Mouse (Mus musculus) CH12.LX (cell line): ENCODE measurements around the gene Hnrnph2. TPM values are rescaled to one million over a fixed set of nuclear protein-coding genes. Genes with fewer than 3 reads are reported as not detected.

Source experiments
- DNase-seq: peaks from one replicate; pipeline ENCODE4 v3.0.0-alpha.2; 2013; ENCODE audit errors: extremely low read depth
- H3K27ac ChIP-seq: 2 replicates; pipeline ENCODE4 v1.5.1; 2012; ENCODE audit warnings: low read depth, mild to moderate bottlenecking, control low read depth, moderate library complexity; ENCODE audit not compliant: insufficient read depth
- H3K27me3 ChIP-seq: replicated peaks from 2 replicates; pipeline ENCODE3; 2012; ENCODE audit warnings: inconsistent platforms
- H3K36me3 ChIP-seq, 2 experiments: replicated peaks in 1 of 2; 2 replicates each; pipeline versions ENCODE3 to v1.6.1; 2012; ENCODE audit warnings: inconsistent platforms in 1 of 2, low read length in 1 of 2, mild to moderate bottlenecking in 1 of 2, mixed read lengths in 1 of 2, moderate library complexity in 1 of 2; ENCODE audit not compliant: control insufficient read depth in 1 of 2, insufficient read depth in 1 of 2
- H3K4me1 ChIP-seq, 2 experiments: 2 replicates each; pipeline ENCODE4 v1.6.1; 2012; ENCODE audit warnings: inconsistent platforms in 1 of 2, moderate library complexity in 1 of 2; ENCODE audit not compliant: insufficient read depth in 2 of 2, control insufficient read depth in 1 of 2
- H3K4me2 ChIP-seq: 2 replicates; pipeline ENCODE4 v1.6.1; 2012; ENCODE audit warnings: low read depth, mild to moderate bottlenecking, control low read depth; ENCODE audit not compliant: poor library complexity, insufficient read depth, severe bottlenecking
- H3K4me3 ChIP-seq, 3 experiments: fragments of 150-350 bp in 1 of 3; sonication (generic) in 1 of 3; replicated peaks in 1 of 3; 2 replicates each; pipeline versions ENCODE3 to v1.5.1; 2011 to 2012; ENCODE audit warnings: low read depth in 2 of 3, low read length in 2 of 3, mild to moderate bottlenecking in 2 of 3, moderate library complexity in 2 of 3, control low read depth in 1 of 3, improper control_type of control experiment in 1 of 3, inconsistent platforms in 1 of 3, mixed read lengths in 1 of 3; ENCODE audit not compliant: poor library complexity in 1 of 3
- H3K79me2 ChIP-seq: replicated peaks from 2 replicates; pipeline ENCODE4 v1.6.1; 2012; ENCODE audit warnings: mild to moderate bottlenecking, moderate library complexity; ENCODE audit not compliant: control insufficient read depth, poor library complexity, insufficient read depth, severe bottlenecking; ENCODE audit errors: extremely low read depth
- H3K9ac ChIP-seq: 2 replicates; pipeline ENCODE4 v1.6.1; 2012; ENCODE audit warnings: low read depth, mild to moderate bottlenecking, control low read depth, moderate library complexity; ENCODE audit not compliant: insufficient read depth
- H3K9me3 ChIP-seq: replicated peaks from 2 replicates; pipeline ENCODE3; 2012; ENCODE audit warnings: low read length, inconsistent platforms, mixed read lengths
- CHD1 ChIP-seq: IDR thresholded peaks from 2 replicates; pipeline ENCODE4 v1.6.1; 2012; ENCODE audit warnings: low read depth, low read length, improper control_type of control experiment, inconsistent platforms
- CHD2 ChIP-seq: IDR thresholded peaks from 2 replicates; pipeline ENCODE4 v1.6.1; 2011; ENCODE audit warnings: low read length, improper control_type of control experiment
- CTCF ChIP-seq, 2 experiments: IDR thresholded peaks in 1 of 2; conservative IDR thresholded peaks in 1 of 2; 2 replicates each; pipeline ENCODE4 v1.5.1; 2011 to 2012; ENCODE audit warnings: low read depth in 2 of 2, low read length in 2 of 2, improper control_type of control experiment in 1 of 2, inconsistent platforms in 1 of 2, mild to moderate bottlenecking in 1 of 2, moderate library complexity in 1 of 2
- EP300 ChIP-seq: IDR thresholded peaks from 2 replicates; pipeline ENCODE4 v1.6.1; 2011; ENCODE audit warnings: low read length, improper control_type of control experiment
- IRF4 ChIP-seq: IDR thresholded peaks from 2 replicates; pipeline ENCODE4 v1.6.1; 2014; ENCODE audit warnings: low read depth, mild to moderate bottlenecking, inconsistent platforms, low read length, improper control_type of control experiment
- MAFK ChIP-seq: IDR thresholded peaks from 2 replicates; pipeline ENCODE4 v1.6.1; 2011; ENCODE audit warnings: low read length, improper control_type of control experiment; ENCODE audit not compliant: insufficient replicate concordance
- MEF2A ChIP-seq: IDR thresholded peaks from 2 replicates; pipeline ENCODE4 v1.6.1; 2014; ENCODE audit warnings: low read depth, mild to moderate bottlenecking, inconsistent platforms, low read length, improper control_type of control experiment, borderline replicate concordance
- MXI1 ChIP-seq: IDR thresholded peaks from 2 replicates; pipeline ENCODE4 v1.6.1; 2011; ENCODE audit warnings: mild to moderate bottlenecking, low read depth, low read length, improper control_type of control experiment
- NELFE ChIP-seq: IDR thresholded peaks from 2 replicates; pipeline ENCODE4 v1.6.1; 2011; ENCODE audit warnings: low read depth, low read length, improper control_type of control experiment
- NRF1 ChIP-seq: IDR thresholded peaks from 2 replicates; pipeline ENCODE4 v1.6.1; 2014; ENCODE audit warnings: low read depth, mild to moderate bottlenecking, inconsistent platforms, low read length, improper control_type of control experiment, moderate library complexity
- PAX5 ChIP-seq: IDR thresholded peaks from 2 replicates; pipeline ENCODE4 v1.6.1; 2012; ENCODE audit warnings: low read length, inconsistent platforms, mixed read lengths
- POLR2A ChIP-seq: IDR thresholded peaks from 2 replicates; pipeline ENCODE4 v1.6.1; 2011; ENCODE audit warnings: low read depth, mild to moderate bottlenecking, improper control_type of control experiment, low read length
- POLR2AphosphoS2 ChIP-seq: IDR thresholded peaks from 2 replicates; pipeline ENCODE4 v1.6.1; 2011; ENCODE audit warnings: low read depth, low read length, improper control_type of control experiment
- RAD21 ChIP-seq: IDR thresholded peaks from 2 replicates; pipeline ENCODE4 v1.6.1; 2011; ENCODE audit warnings: low read depth, mild to moderate bottlenecking, low read length, improper control_type of control experiment, moderate library complexity
- RCOR1 ChIP-seq: conservative IDR thresholded peaks from 2 replicates; pipeline ENCODE4 v1.6.1; 2012; ENCODE audit warnings: low read depth, mild to moderate bottlenecking, inconsistent platforms, low read length, improper control_type of control experiment
- TBP ChIP-seq: conservative IDR thresholded peaks from 2 replicates; pipeline ENCODE4 v1.6.1; 2011; ENCODE audit warnings: low read depth, low read length, improper control_type of control experiment
- TCF12 ChIP-seq: IDR thresholded peaks from 2 replicates; pipeline ENCODE4 v1.6.1; 2014; ENCODE audit warnings: low read depth, mild to moderate bottlenecking, inconsistent platforms, low read length, improper control_type of control experiment
- USF1 ChIP-seq: IDR thresholded peaks from 2 replicates; pipeline ENCODE4 v1.6.1; 2014; ENCODE audit warnings: low read depth, mild to moderate bottlenecking, inconsistent platforms, low read length, improper control_type of control experiment
- ZC3H11A ChIP-seq: IDR thresholded peaks from 2 replicates; pipeline ENCODE4 v1.6.1; 2012; ENCODE audit warnings: low read depth, mild to moderate bottlenecking, inconsistent platforms, low read length, improper control_type of control experiment
- ZKSCAN1 ChIP-seq: IDR thresholded peaks from 2 replicates; pipeline ENCODE4 v1.6.1; 2012; ENCODE audit warnings: low read depth, inconsistent platforms, low read length, improper control_type of control experiment, borderline replicate concordance
- ZMIZ1 ChIP-seq: IDR thresholded peaks from 2 replicates; pipeline ENCODE4 v1.6.1; 2012; ENCODE audit warnings: low read depth, mild to moderate bottlenecking, inconsistent platforms, low read length, improper control_type of control experiment
- dilution Hi-C: fragments of 300-500 bp; cut with MboI; formaldehyde crosslinking; loops from 2 replicates; pipeline ENCODE4 v1.14.3; 2020; ENCODE audit warnings: low sequenced_read_pairs; ENCODE audit not compliant: extremely low pct_unique_long_range_greater_than_20kb, extremely low pct_ligation_motif_present
- in situ Hi-C: fragments of 300-500 bp; cut with MboI; formaldehyde crosslinking; loops from 3 replicates; pipeline ENCODE4 v1.14.3; 2019; ENCODE audit warnings: low sequenced_read_pairs, low pct_ligation_motif_present, low pct_unique_long_range_greater_than_20kb, mixed read lengths
- polyA plus RNA-seq: library from polyadenylated mRNA; unstranded; fragments of >175 nt; gene quantifications from 2 replicates; pipeline ENCODE4 v1.2.1, GENCODE M21; 2012; ENCODE audit warnings: low read depth; ENCODE audit not compliant: insufficient read length
- total RNA-seq, 2 experiments: library from RNA; depleted of rRNA; stranded (reverse); fragments of 300-350 nt in 1 of 2; fragments of >200 nt in 1 of 2; gene quantifications; 2 replicates each; pipeline ENCODE4 v1.2.3; 2012 to 2014

Gene Hnrnph2
- total and polyA plus RNA-seq, 3 experiments, result 38.2 to 70.0 (median 57.3) TPM

GRCm38 (mm10) chrX:134641000-134641760 lies 40.2 kb downstream of the Hnrnph2 start:
- TF ChIP-seq MEF2A, result no peak
- in situ Hi-C loops, result loop anchor here (25.0 kb wide), 1 partner anchor 271 kb away; no protein-coding TSS in a partner anchor
- Histone ChIP-seq H3K36me3 (no peaks in the 10 kb centered on the region), H3K9me3 (no peaks in the 10 kb centered on the region), H3K27ac (no peak overlapping the region), H3K4me1 (no peaks in the 10 kb centered on the region), H3K79me2 (no peaks in the 10 kb centered on the region), H3K4me2 (no peak overlapping the region), H3K9ac (no peak overlapping the region), H3K4me3 (no peak overlapping the region), H3K27me3 (no peaks in the 10 kb centered on the region)
- no peak for DNase-seq
- dilution Hi-C loops, result no loop called here

- H3K9ac ChIP-seq, result no peak overlapping the region
- in situ Hi-C loops, result loop anchor here (25.0 kb wide), 1 partner anchor 266 kb away; no protein-coding TSS in a partner anchor
- dilution Hi-C loops, result no loop called here
Observed at GRCm38 (mm10) chrX:134646338-134646737, 45.4 kb downstream of the Hnrnph2 start.

GRCm38 (mm10) chrX:134647421-134647820 lies 46.4 kb downstream of the Hnrnph2 start:
- no peaks in the 10 kb centered on the region for H3K4me1 ChIP-seq
- dilution Hi-C loops, result no loop called here

More at GRCm38 (mm10) chrX:134646338-134646737, 45.4 kb downstream of the Hnrnph2 start:
- H3K4me3 ChIP-seq, result no peak overlapping the region
- no peaks in the 10 kb centered on the region for H3K9me3 ChIP-seq
- no peaks in the 10 kb centered on the region for H3K36me3 ChIP-seq
- DNase-seq, result no peak
- no peak overlapping the region for H3K27ac ChIP-seq
- no peaks in the 10 kb centered on the region for H3K79me2 ChIP-seq
- no peaks in the 10 kb centered on the region for H3K4me1 ChIP-seq
- no peaks in the 10 kb centered on the region for H3K27me3 ChIP-seq
- H3K4me2 ChIP-seq, result no peak overlapping the region
- no peak for TF ChIP-seq NELFE
- no peak for TF ChIP-seq RAD21

More at GRCm38 (mm10) chrX:134647421-134647820, 46.4 kb downstream of the Hnrnph2 start:
- H3K79me2 ChIP-seq, result no peaks in the 10 kb centered on the region
- H3K4me2 ChIP-seq, result no peak overlapping the region
- H3K27me3 ChIP-seq, result no peaks in the 10 kb centered on the region
- in situ Hi-C loops, result loop anchor here (25.0 kb wide), 1 partner anchor 265 kb away; no protein-coding TSS in a partner anchor
- H3K9ac ChIP-seq, result no peak overlapping the region
- TF ChIP-seq CTCF (conservative IDR thresholded peaks at IDR 0.05 in 1 of 2, IDR thresholded peaks at IDR 0.05 in 1 of 2; ENCODE audit: low read depth in 2 of 2, low read length in 2 of 2) (no peak), CHD1 (no peak), POLR2A (no peak), USF1 (no peak), RCOR1 (no peak), IRF4 (no peak), NELFE (no peak), TBP (no peak), CHD2 (no peak), ZMIZ1 (no peak), EP300 (no peak), ZC3H11A (no peak), ZKSCAN1 (no peak), PAX5 (no peak), RAD21 (no peak), NRF1 (no peak), MXI1 (no peak), MAFK (no peak), POLR2AphosphoS2 (no peak), TCF12 (no peak)
- TF ChIP-seq, all 38 proteins: peak for 0
- H3K9me3 ChIP-seq, result no peaks in the 10 kb centered on the region
- no peak for DNase-seq
- H3K36me3 ChIP-seq, result no peaks in the 10 kb centered on the region
- H3K4me3 ChIP-seq, result no peak overlapping the region
- H3K27ac ChIP-seq, result no peak overlapping the region
